Mouse (Mus musculus): Measurements from ENCODE around the gene Nf2.

GRCm38 (mm10) chr11:4823655-4824312, 25.6 kb downstream of the Nf2 start:
- TF ChIP-seq POLR2A (IDR thresholded peaks at IDR 0.05; ENCODE audit: control insufficient read depth, extremely low read depth, insufficient read depth, low read length, poor library complexity): no peak
- no peak for TF ChIP-seq CTCF (IDR thresholded peaks at IDR 0.05; ENCODE audit: borderline replicate concordance, control insufficient read depth, extremely low read depth, insufficient read depth, low read length, poor library complexity)

All from thymus, adult 2 months (tissue).